ENCODE assay signal across 10 mouse cellular contexts in the genomic region with DNA sequence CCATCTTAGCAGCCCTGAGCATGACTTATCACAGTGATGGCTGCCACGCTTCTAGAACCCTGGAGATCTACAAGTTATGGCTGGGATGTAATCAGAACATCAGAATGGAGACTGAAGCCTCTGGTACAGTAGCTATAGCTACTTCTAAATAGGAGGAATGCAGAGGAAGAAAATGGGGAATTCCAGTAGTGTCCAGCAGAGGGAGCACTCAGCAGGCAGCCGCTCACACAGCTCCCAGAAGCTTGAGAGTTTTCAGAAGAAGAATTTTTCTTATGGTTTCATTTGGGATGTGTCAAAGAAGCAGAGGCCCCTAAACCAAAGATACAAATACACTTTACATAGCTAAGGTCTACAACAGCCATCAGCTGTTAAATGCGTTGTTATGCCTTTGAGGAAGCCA. TPM values are rescaled to one million over a fixed set of nuclear protein-coding genes. Genes with fewer than 3 reads are reported as not detected.
DNase-seq lines count a peak whose midpoint lies in the region; ATAC-seq and TF ChIP-seq lines count a peak whose summit lies in the region.
"Had no signal": no experiment of that assay in that cellular context is flagged by ENCODE, and none has a peak within 500 bp of the region (broad histone marks: within the 10 kb centered on the region; RNA-seq: fewer than 3 reads in every experiment).

No protein-coding gene starts in this region.

- no peaks in the 10 kb centered on the region for H3K4me1 ChIP-seq in thymus, adult 2 months (replicated peaks; ENCODE audit: control insufficient read depth, insufficient read depth, low read length)
- peaks cover 4% of the 10 kb centered on the region for H3K4me1 ChIP-seq in cortical plate, adult 2 months (ENCODE audit: control insufficient read depth, insufficient read depth, low read length)
- H3K4me1 ChIP-seq in kidney, postnatal 0 days (replicated peaks; ENCODE audit: insufficient read depth, low read length) = no peaks in the 10 kb centered on the region
- no peaks in the 10 kb centered on the region for H3K4me1 ChIP-seq in liver, embryonic 14.5 days (replicated peaks; ENCODE audit: control insufficient read depth in 2 of 2, insufficient read depth in 2 of 2, low read length in 1 of 2)
- H3K4me1 ChIP-seq: liver, embryonic 15.5 days had no signal

- no peaks in the 10 kb centered on the region for H3K36me3 ChIP-seq in thymus, adult 2 months (ENCODE audit: control insufficient read depth, insufficient read depth, low read length)
- no peaks in the 10 kb centered on the region for H3K36me3 ChIP-seq in kidney, postnatal 0 days (ENCODE audit: insufficient read depth, low read length)
- H3K36me3 ChIP-seq in liver, embryonic 14.5 days (replicated peaks; ENCODE audit: control insufficient read depth, insufficient read depth, low read depth) = no peaks in the 10 kb centered on the region
- H3K36me3 ChIP-seq: G1E; liver, embryonic 15.5 days had no signal

- 27% methylated on average over 3 of the region's 3 CpGs for WGBS in thymus, adult 2 months
- WGBS in kidney, postnatal 0 days = 29% methylated on average over 3 of the region's 3 CpGs
- WGBS in liver, embryonic 14.5 days (ENCODE audit: insufficient replicate concordance) = 19% methylated on average over 3 of the region's 3 CpGs

- H3K4me3 ChIP-seq in thymus, adult 2 months (ENCODE audit: control insufficient read depth, insufficient read depth, low read length) = no peak overlapping the region
- H3K4me3 ChIP-seq in cortical plate, adult 2 months (ENCODE audit: insufficient read depth, low read length) = no peak overlapping the region
- H3K4me3 ChIP-seq in kidney, postnatal 0 days (replicated peaks; ENCODE audit: low read depth, low read length) = no peak overlapping the region
- no peak overlapping the region for H3K4me3 ChIP-seq in liver, embryonic 14.5 days (ENCODE audit: insufficient read depth in 1 of 2, low read depth in 2 of 2, low read length in 2 of 2)
- H3K4me3 ChIP-seq: liver, embryonic 15.5 days had no signal

- H3K9me3 ChIP-seq in kidney, postnatal 0 days (replicated peaks; ENCODE audit: low read length) = no peaks in the 10 kb centered on the region
- H3K9me3 ChIP-seq in liver, embryonic 14.5 days (ENCODE audit: control insufficient read depth, low read length) = no peaks in the 10 kb centered on the region
- H3K9me3 ChIP-seq: liver, embryonic 15.5 days had no signal

- H3K27me3 ChIP-seq in thymus, adult 2 months (ENCODE audit: control insufficient read depth, insufficient read depth, low read length) = no peaks in the 10 kb centered on the region
- no peaks in the 10 kb centered on the region for H3K27me3 ChIP-seq in kidney, postnatal 0 days (ENCODE audit: insufficient read depth, low read length)
- no peaks in the 10 kb centered on the region for H3K27me3 ChIP-seq in liver, embryonic 14.5 days (ENCODE audit: control insufficient read depth, insufficient read depth, low read length)
- H3K27me3 ChIP-seq: liver, embryonic 15.5 days had no signal

- TF ChIP-seq EP300 in liver, embryonic 14.5 days (IDR thresholded peaks at IDR 0.05; ENCODE audit: low read depth) = no peak

- peak; percentile 34 for DNase-seq in cerebellum, adult 11 months
- DNase-seq in thymus, adult 2 months = peak; percentile 58
- no peak for DNase-seq in thymus, adult 18-20 months
- peak; percentile 76 for DNase-seq in kidney, postnatal 0 days (ENCODE audit: low spot score)
- DNase-seq in liver, embryonic 14.5 days (ENCODE audit: low read depth in 3 of 3, low spot score in 3 of 3) = peak in 1 of 3 experiments; percentile 1
- peak; percentile 79 for DNase-seq in right cerebral cortex, postnatal 4 days

- H3K9ac ChIP-seq in kidney, postnatal 0 days (ENCODE audit: low read depth, low read length) = no peak overlapping the region
- no peak overlapping the region for H3K9ac ChIP-seq in liver, embryonic 14.5 days (replicated peaks)
- H3K9ac ChIP-seq: liver, embryonic 15.5 days had no signal

- no peak for TF ChIP-seq CTCF in thymus, adult 2 months (IDR thresholded peaks at IDR 0.05; ENCODE audit: borderline replicate concordance, control insufficient read depth, extremely low read depth, insufficient read depth, low read length, poor library complexity)
- TF ChIP-seq CTCF in cortical plate, adult 2 months (IDR thresholded peaks at IDR 0.05; ENCODE audit: extremely low read depth, insufficient read depth, low read length) = peak; percentile 70
- peak; percentile 84 for TF ChIP-seq CTCF in kidney, postnatal 0 days (IDR thresholded peaks at IDR 0.05; ENCODE audit: low read depth)
- TF ChIP-seq CTCF in liver, embryonic 14.5 days (IDR thresholded peaks at IDR 0.05; ENCODE audit: low read depth) = peak; percentile 71

- no peak overlapping the region for H3K4me2 ChIP-seq in kidney, postnatal 0 days (ENCODE audit: low read length)
- no peak overlapping the region for H3K4me2 ChIP-seq in liver, embryonic 14.5 days (ENCODE audit: low read depth)
- H3K4me2 ChIP-seq: liver, embryonic 15.5 days had no signal

- H3K27ac ChIP-seq in thymus, adult 2 months (ENCODE audit: control insufficient read depth, insufficient read depth, low read length) = no peak overlapping the region
- no peak overlapping the region for H3K27ac ChIP-seq in cortical plate, adult 2 months (ENCODE audit: insufficient read depth, low read length)
- no peak overlapping the region for H3K27ac ChIP-seq in kidney, postnatal 0 days
- H3K27ac ChIP-seq in liver, embryonic 14.5 days = no peak overlapping the region
- H3K27ac ChIP-seq: liver, embryonic 15.5 days had no signal

- no peak for TF ChIP-seq POLR2A in thymus, adult 2 months (IDR thresholded peaks at IDR 0.05; ENCODE audit: control insufficient read depth, extremely low read depth, insufficient read depth, low read length, poor library complexity)
- TF ChIP-seq POLR2A in cortical plate, adult 2 months (IDR thresholded peaks at IDR 0.05; ENCODE audit: extremely low read depth, insufficient read depth, low read length) = no peak

- no peak for ATAC-seq in cerebellum, adult (ENCODE audit: insufficient number of reproducible peaks, low FRiP score, low TSS enrichment)
- no peak for ATAC-seq in kidney, postnatal 0 days (replicated peaks; ENCODE audit: low FRiP score, low read depth)
- ATAC-seq in liver, embryonic 14.5 days (ENCODE audit: insufficient read depth) = no peak

RNA-seq across cellular contexts. Expression of a gene that starts 33.6 kb away (rescaled TPM):
- not detected in 2 replicates for polyA plus RNA-seq in thymus, adult 2 months (2012; rRNA removed)
- not detected in 2 replicates for polyA plus RNA-seq in cortical plate, adult 2 months (2012; rRNA removed)
- not detected in 2 replicates for polyA plus RNA-seq in kidney, postnatal 0 days (2015; fragmentation: Nextera tagmentation; extraction: Ambion mirVana)
- not detected in 2 replicates for polyA plus RNA-seq in liver, embryonic 14.5 days (2012; rRNA removed)
- not detected in 2 replicates for polyA plus RNA-seq in liver, embryonic 14.5 days (2014; fragmentation: Nextera tagmentation; extraction: Ambion mirVana)
- polyA plus RNA-seq: G1E; liver, embryonic 15.5 days had no signal

Comparison
In these comparisons a context has a peak if more than half of its experiments do, and no peak if none do; other contexts are left out.
1. DNase-seq: peak in cerebellum, adult 11 months (single experiment), thymus, adult 2 months (single experiment), kidney, postnatal 0 days (single experiment) and right cerebral cortex, postnatal 4 days (single experiment); none in thymus, adult 18-20 months (0 of 2).